Mouse (Mus musculus): ENCODE measurements around the gene Shroom3. TPM values are rescaled to one million over a fixed set of nuclear protein-coding genes. Genes with fewer than 3 reads are reported as not detected.

The Shroom3 gene
- polyA plus RNA-seq, 1 experiment from 2014 or later: 11.3 TPM

- 59% methylated on average over 3 of the region's 3 CpGs for WGBS
- peaks cover 8% of the 10 kb centered on the region; the same call in 1 of the 2 replicates for H3K4me1 ChIP-seq (replicated peaks)
- ATAC-seq (replicated peaks; ENCODE audit: insufficient number of reproducible peaks, insufficient read depth, low FRiP score, low read depth): no peak
Measured at GRCm38 (mm10) chr5:92717666-92718360, 34.6 kb downstream of the Shroom3 start.

GRCm38 (mm10) chr5:92718856-92719255, 35.6 kb downstream of the Shroom3 start:
- no peak for ATAC-seq (replicated peaks; ENCODE audit: insufficient number of reproducible peaks, insufficient read depth, low FRiP score, low read depth)
- no peaks in the 10 kb centered on the region for H3K9me3 ChIP-seq (replicated peaks)
- no peak overlapping the region for H3K4me3 ChIP-seq
- 88% methylated on average over 3 of the region's 3 CpGs for WGBS
- H3K36me3 ChIP-seq: no peaks in the 10 kb centered on the region
- no peak overlapping the region for H3K4me2 ChIP-seq
- H3K27ac ChIP-seq: no peak overlapping the region
- H3K4me1 ChIP-seq (replicated peaks): peaks cover 8% of the 10 kb centered on the region; the same call in 1 of the 2 replicates
- no peaks in the 10 kb centered on the region for H3K27me3 ChIP-seq
- H3K9ac ChIP-seq: no peak overlapping the region

More at GRCm38 (mm10) chr5:92717666-92718360, 34.6 kb downstream of the Shroom3 start:
- Histone ChIP-seq H3K4me2 (no peak overlapping the region), H3K4me3 (no peak overlapping the region), H3K27ac (no peak overlapping the region), H3K9me3 (replicated peaks) (no peaks in the 10 kb centered on the region), H3K36me3 (no peaks in the 10 kb centered on the region), H3K9ac (no peak overlapping the region), H3K27me3 (no peaks in the 10 kb centered on the region)

GRCm38 (mm10) chr5:92721610-92722009, 38.4 kb downstream of the Shroom3 start:
- ATAC-seq (replicated peaks; ENCODE audit: insufficient number of reproducible peaks, insufficient read depth, low FRiP score, low read depth): no peak
- Histone ChIP-seq H3K4me1 (replicated peaks) (peaks cover 8% of the 10 kb centered on the region; the same call in 1 of the 2 replicates), H3K9ac (no peak overlapping the region), H3K9me3 (replicated peaks) (no peaks in the 10 kb centered on the region), H3K27ac (no peak overlapping the region), H3K4me3 (no peak overlapping the region), H3K27me3 (no peaks in the 10 kb centered on the region), H3K36me3 (no peaks in the 10 kb centered on the region), H3K4me2 (no peak overlapping the region)
- WGBS: 93% methylated on average over 8 of the region's 8 CpGs

GRCm38 (mm10) chr5:92725935-92726334, 42.7 kb downstream of the Shroom3 start:
- Histone ChIP-seq H3K36me3 (no peaks in the 10 kb centered on the region), H3K4me2 (no peak overlapping the region), H3K27me3 (no peaks in the 10 kb centered on the region), H3K9ac (no peak overlapping the region), H3K27ac (no peak overlapping the region), H3K4me3 (no peak overlapping the region), H3K9me3 (replicated peaks) (no peaks in the 10 kb centered on the region), H3K4me1 (replicated peaks) (peaks cover 7% of the 10 kb centered on the region)
- ATAC-seq (replicated peaks; ENCODE audit: insufficient number of reproducible peaks, insufficient read depth, low FRiP score, low read depth): no peak
- WGBS: 30% methylated on average over 6 of the region's 6 CpGs

- Histone ChIP-seq H3K9me3 (replicated peaks) (no peaks in the 10 kb centered on the region), H3K27me3 (no peaks in the 10 kb centered on the region), H3K4me3 (no peak overlapping the region), H3K27ac (no peak overlapping the region), H3K36me3 (no peaks in the 10 kb centered on the region), H3K4me1 (replicated peaks) (peaks cover 7% of the 10 kb centered on the region), H3K9ac (no peak overlapping the region), H3K4me2 (no peak overlapping the region)
- 38% methylated on average over 5 of the region's 5 CpGs for WGBS
- no peak for ATAC-seq (replicated peaks; ENCODE audit: insufficient number of reproducible peaks, insufficient read depth, low FRiP score, low read depth)
Measured at GRCm38 (mm10) chr5:92728252-92728828, 45.1 kb downstream of the Shroom3 start.

- H3K4me1 ChIP-seq (replicated peaks): peaks cover 7% of the 10 kb centered on the region
- H3K27me3 ChIP-seq: no peaks in the 10 kb centered on the region
- WGBS: 49% methylated on average over 6 of the region's 6 CpGs
- H3K4me2 ChIP-seq: no peak overlapping the region
- no peak overlapping the region for H3K4me3 ChIP-seq
- H3K9ac ChIP-seq: no peak overlapping the region
- no peaks in the 10 kb centered on the region for H3K36me3 ChIP-seq
- no peak for ATAC-seq (replicated peaks; ENCODE audit: insufficient number of reproducible peaks, insufficient read depth, low FRiP score, low read depth)
- no peaks in the 10 kb centered on the region for H3K9me3 ChIP-seq (replicated peaks)
- H3K27ac ChIP-seq: no peak overlapping the region
Measured at GRCm38 (mm10) chr5:92729221-92729620, 46.0 kb downstream of the Shroom3 start.

- 60% methylated on average over 3 of the region's 3 CpGs for WGBS
- Histone ChIP-seq H3K27ac (no peak overlapping the region), H3K27me3 (no peaks in the 10 kb centered on the region), H3K9ac (no peak overlapping the region), H3K4me1 (replicated peaks) (peaks cover 11% of the 10 kb centered on the region), H3K4me3 (no peak overlapping the region), H3K36me3 (no peaks in the 10 kb centered on the region), H3K4me2 (no peak overlapping the region), H3K9me3 (replicated peaks) (no peaks in the 10 kb centered on the region)
- ATAC-seq (replicated peaks; ENCODE audit: insufficient number of reproducible peaks, insufficient read depth, low FRiP score, low read depth): no peak
Measured at GRCm38 (mm10) chr5:92741802-92742201, 58.6 kb downstream of the Shroom3 start.

- H3K4me1 ChIP-seq (replicated peaks): peaks cover 15% of the 10 kb centered on the region
- H3K36me3 ChIP-seq: no peaks in the 10 kb centered on the region
- ATAC-seq (replicated peaks; ENCODE audit: insufficient number of reproducible peaks, insufficient read depth, low FRiP score, low read depth): no peak
- no peak overlapping the region for H3K4me3 ChIP-seq
- no peak overlapping the region for H3K27ac ChIP-seq
- no peak overlapping the region for H3K9ac ChIP-seq
- 69% methylated on average over 5 of the region's 5 CpGs for WGBS
- no peaks in the 10 kb centered on the region for H3K9me3 ChIP-seq (replicated peaks)
- H3K4me2 ChIP-seq: no peak overlapping the region
- H3K27me3 ChIP-seq: no peaks in the 10 kb centered on the region
Measured at GRCm38 (mm10) chr5:92742701-92743100, 59.5 kb downstream of the Shroom3 start.

GRCm38 (mm10) chr5:92745390-92746253, 62.4 kb downstream of the Shroom3 start:
- Histone ChIP-seq H3K4me2 (peak overlapping the region; percentile 24), H3K9ac (no peak overlapping the region)

GRCm38 (mm10) chr5:92751488-92751887, 68.3 kb downstream of the Shroom3 start:
- no peaks in the 10 kb centered on the region for H3K27me3 ChIP-seq
- no peaks in the 10 kb centered on the region for H3K36me3 ChIP-seq
- no peak overlapping the region for H3K4me2 ChIP-seq
- peaks cover 11% of the 10 kb centered on the region for H3K4me1 ChIP-seq (replicated peaks)
- no peaks in the 10 kb centered on the region for H3K9me3 ChIP-seq (replicated peaks)
- no peak overlapping the region for H3K4me3 ChIP-seq
- H3K9ac ChIP-seq: no peak overlapping the region
- no peak overlapping the region for H3K27ac ChIP-seq
- 89% methylated on average over 4 of the region's 4 CpGs for WGBS
- no peak for ATAC-seq (replicated peaks; ENCODE audit: insufficient number of reproducible peaks, insufficient read depth, low FRiP score, low read depth)

More at GRCm38 (mm10) chr5:92745390-92746253, 62.4 kb downstream of the Shroom3 start:
- Histone ChIP-seq H3K36me3 (no peaks in the 10 kb centered on the region), H3K27ac (peak overlapping the region; percentile 92), H3K4me1 (replicated peaks) (peaks cover 21% of the 10 kb centered on the region), H3K4me3 (no peak overlapping the region), H3K27me3 (no peaks in the 10 kb centered on the region), H3K9me3 (replicated peaks) (no peaks in the 10 kb centered on the region)
- peak; percentile 87 for ATAC-seq (replicated peaks; ENCODE audit: insufficient number of reproducible peaks, insufficient read depth, low FRiP score, low read depth)
- 26% methylated on average over 8 of the region's 8 CpGs for WGBS

GRCm38 (mm10) chr5:92755241-92755775, 72.1 kb downstream of the Shroom3 start:
- no peaks in the 10 kb centered on the region for H3K9me3 ChIP-seq (replicated peaks)
- H3K4me2 ChIP-seq: no peak overlapping the region
- H3K36me3 ChIP-seq: no peaks in the 10 kb centered on the region
- no peak overlapping the region for H3K27ac ChIP-seq
- no peaks in the 10 kb centered on the region for H3K4me1 ChIP-seq (replicated peaks)
- no peaks in the 10 kb centered on the region for H3K27me3 ChIP-seq
- no peak overlapping the region for H3K4me3 ChIP-seq
- ATAC-seq (replicated peaks; ENCODE audit: insufficient number of reproducible peaks, insufficient read depth, low FRiP score, low read depth): no peak
- H3K9ac ChIP-seq: no peak overlapping the region
- WGBS: 83% methylated on average over 7 of the region's 7 CpGs
